Mouse (Mus musculus) forelimb bud, embryonic 11.5 days (tissue): ENCODE measurements around the gene Cryba2.

Experiments
- DNase-seq: peaks from one replicate; pipeline ENCODE4 v3.0.0-alpha.2; 2012; ENCODE audit warnings: low read depth, low spot score

Cryba2 gene

GRCm38 (mm10) chr1:74884196-74885141 is 8.5 kb downstream of the Cryba2 start:
- DNase-seq = no peak

GRCm38 (mm10) chr1:74883441-74883840 is 9.5 kb downstream of the Cryba2 start:
- no peak for DNase-seq

GRCm38 (mm10) chr1:74882828-74883227 is 10.1 kb downstream of the Cryba2 start:
- no peak for DNase-seq

GRCm38 (mm10) chr1:74882055-74882734 is 10.7 kb downstream of the Cryba2 start:
- DNase-seq = no peak

GRCm38 (mm10) chr1:74880785-74881360 is 12.1 kb downstream of the Cryba2 start:
- peak; percentile 64 for DNase-seq

GRCm38 (mm10) chr1:74877199-74877598 is 15.7 kb downstream of the Cryba2 start:
- no peak for DNase-seq

GRCm38 (mm10) chr1:74872218-74872617 is 20.7 kb downstream of the Cryba2 start:
- no peak for DNase-seq

- DNase-seq = no peak
Measured at GRCm38 (mm10) chr1:74861783-74862182, 31.2 kb downstream of the Cryba2 start.

GRCm38 (mm10) chr1:74859223-74859984 is 33.5 kb downstream of the Cryba2 start:
- no peak for DNase-seq

GRCm38 (mm10) chr1:74858805-74859204 is 34.1 kb downstream of the Cryba2 start:
- DNase-seq = no peak

GRCm38 (mm10) chr1:74858171-74858719 is 34.7 kb downstream of the Cryba2 start:
- peak; percentile 53 for DNase-seq

- no peak for DNase-seq
Measured at GRCm38 (mm10) chr1:74857677-74858076, 35.3 kb downstream of the Cryba2 start.

- no peak for DNase-seq
Measured at GRCm38 (mm10) chr1:74857201-74857600, 35.7 kb downstream of the Cryba2 start.

GRCm38 (mm10) chr1:74856791-74857190 is 36.2 kb downstream of the Cryba2 start:
- DNase-seq = no peak

- DNase-seq = no peak
Measured at GRCm38 (mm10) chr1:74856439-74856720, 36.6 kb downstream of the Cryba2 start.

GRCm38 (mm10) chr1:74855651-74856438 is 37.1 kb downstream of the Cryba2 start:
- DNase-seq = no peak

GRCm38 (mm10) chr1:74855156-74855555 is 37.8 kb downstream of the Cryba2 start:
- DNase-seq = no peak

- DNase-seq = peak; percentile 94
Measured at GRCm38 (mm10) chr1:74854306-74855056, 38.5 kb downstream of the Cryba2 start, which contains the start of gene Cdk5r2. Cdk5r2 (plus strand) TSS chr1:74854934.

- no peak for DNase-seq
Measured at GRCm38 (mm10) chr1:74851001-74851775, 41.8 kb downstream of the Cryba2 start.
